Comparison of ENCODE assay signal across 8 mouse cellular contexts in genomic region chr4:152096927-152097326, GRCm38 (mm10). TPM values are rescaled to one million over a fixed set of nuclear protein-coding genes. Genes with fewer than 3 reads are reported as not detected.
DNase-seq lines count a peak whose midpoint lies in the region; ATAC-seq and TF ChIP-seq lines count a peak whose summit lies in the region.
"Had no signal": no experiment of that assay in that cellular context is flagged by ENCODE, and none has a peak within 500 bp of the region (broad histone marks: within the 10 kb centered on the region; RNA-seq: fewer than 3 reads in every experiment).

No protein-coding gene starts in this region.

- ATAC-seq in liver, embryonic 13.5 days (ENCODE audit: low read depth): no peak

- no peak for TF ChIP-seq POLR2A in spleen, adult 2 months (IDR thresholded peaks at IDR 0.05; ENCODE audit: low read depth, low read length)

- H3K4me2 ChIP-seq in liver, embryonic 13.5 days: peak overlapping the region; percentile 45

- H3K9me3 ChIP-seq in liver, embryonic 13.5 days (replicated peaks): no peaks in the 10 kb centered on the region

- H3K27ac ChIP-seq in spleen, adult 2 months (ENCODE audit: insufficient read depth, low read length): no peak overlapping the region
- H3K27ac ChIP-seq in liver, embryonic 13.5 days: peak overlapping the region; percentile 54

- peak overlapping the region; percentile 47; the same call in 1 of the 2 replicates for H3K9ac ChIP-seq in liver, embryonic 13.5 days

- no peaks in the 10 kb centered on the region for H3K27me3 ChIP-seq in spleen, adult 2 months (ENCODE audit: control insufficient read depth, insufficient read depth, low read length)
- H3K27me3 ChIP-seq in liver, embryonic 13.5 days: no peaks in the 10 kb centered on the region

- no peak for DNase-seq in spleen, adult 2 months (ENCODE audit: low read depth in 1 of 2, low spot score in 2 of 2)
- no peak for DNase-seq in spleen, adult 18-20 months
- DNase-seq in heart, postnatal 4 days: peak; percentile 48
- no peak for DNase-seq in liver, embryonic 13.5 days
- no peak for DNase-seq in adrenal gland, adult 18-20 months (ENCODE audit: low spot score in 2 of 2)
- DNase-seq in testis, postnatal 14 days (ENCODE audit: low spot score): no peak
- DNase-seq in c-Kit-positive CD71-positive TER-119-positive erythroid progenitor cells, embryonic 14.5 days (ENCODE audit: low spot score): no peak

- H3K4me3 ChIP-seq in spleen, adult 2 months (ENCODE audit: extremely low read depth, insufficient read depth, insufficient read length): peak overlapping the region; percentile 51; the same call in 1 of the 2 replicates
- H3K4me3 ChIP-seq in liver, embryonic 13.5 days (replicated peaks): peak overlapping the region; percentile 30

- H3K36me3 ChIP-seq in spleen, adult 2 months (ENCODE audit: control insufficient read depth, insufficient read depth, low read length): no peaks in the 10 kb centered on the region
- H3K36me3 ChIP-seq in liver, embryonic 13.5 days: peaks cover 2% of the 10 kb centered on the region; the same call in 1 of the 2 replicates

- no peak for TF ChIP-seq CTCF in spleen, adult 2 months (IDR thresholded peaks at IDR 0.05; ENCODE audit: extremely low read depth, insufficient read depth, insufficient read length, insufficient replicate concordance)

- 30% methylated on average over 6 of the region's 6 CpGs for WGBS in spleen, adult 2 months
- WGBS in liver, embryonic 13.5 days (ENCODE audit: insufficient replicate concordance): 28% methylated on average over 6 of the region's 6 CpGs

- no peaks in the 10 kb centered on the region; the same call in 1 of the 2 replicates for H3K4me1 ChIP-seq in spleen, adult 2 months (ENCODE audit: control insufficient read depth, insufficient read depth, insufficient read length)
- peaks cover 84% of the 10 kb centered on the region for H3K4me1 ChIP-seq in liver, embryonic 13.5 days (replicated peaks)

RNA-seq across cellular contexts. Expression of gene Tnfrsf25, which starts 18.8 kb away (rescaled TPM):
- polyA plus RNA-seq in spleen, adult 2 months (2012; rRNA removed): 17.0 and 27.0 TPM in 2 replicates
- 1 to 10 TPM in 1 of 2 experiments, under 1 TPM in 1; 0.88 to 2.2 TPM for total RNA-seq in heart, postnatal 4 days (2021)
- polyA plus RNA-seq in liver, embryonic 13.5 days (2015; fragmentation: Nextera tagmentation; extraction: Ambion mirVana): 0.37 and 0.48 TPM in 2 replicates
- 1 to 10 TPM; 1.3 to 2.8 TPM for total RNA-seq in adrenal gland, adult 18-20 months (2021)
- total RNA-seq: granulocyte monocyte progenitor cell, adult 5-6 weeks had no signal

RNA-seq across cellular contexts. Expression of gene Plekhg5, which starts 24.6 kb away (rescaled TPM):
- polyA plus RNA-seq in spleen, adult 2 months (2012; rRNA removed): 9.5 and 13.1 TPM in 2 replicates
- 10 to 100 TPM; 35.0 to 35.3 TPM for total RNA-seq in heart, postnatal 4 days (2021)
- 4.9 and 5.1 TPM in 2 replicates for polyA plus RNA-seq in liver, embryonic 13.5 days (2015; fragmentation: Nextera tagmentation; extraction: Ambion mirVana)
- total RNA-seq in adrenal gland, adult 18-20 months (2021): 10 to 100 TPM in 1 of 2 experiments, 1 to 10 TPM in 1; 7.3 to 12.0 TPM

RNA-seq across cellular contexts. Expression of gene Espn, which starts 55.2 kb away (rescaled TPM):
- 2.1 and 2.7 TPM in 2 replicates for polyA plus RNA-seq in spleen, adult 2 months (2012; rRNA removed)
- total RNA-seq in heart, postnatal 4 days (2021): 1 to 10 TPM; 1.5 to 1.8 TPM
- 1.8 and 2.1 TPM in 2 replicates for polyA plus RNA-seq in liver, embryonic 13.5 days (2015; fragmentation: Nextera tagmentation; extraction: Ambion mirVana)
- total RNA-seq in adrenal gland, adult 18-20 months (2021): 1 to 10 TPM; 1.9 to 3.3 TPM
- total RNA-seq: granulocyte monocyte progenitor cell, adult 5-6 weeks had no signal

RNA-seq across cellular contexts. Expression of gene Nol9, which starts 57.8 kb away (rescaled TPM):
- 22.8 and 28.1 TPM in 2 replicates for polyA plus RNA-seq in spleen, adult 2 months (2012; rRNA removed)
- total RNA-seq in heart, postnatal 4 days (2021): 10 to 100 TPM; 11.1 to 13.2 TPM
- 21.9 and 24.1 TPM in 2 replicates for polyA plus RNA-seq in liver, embryonic 13.5 days (2015; fragmentation: Nextera tagmentation; extraction: Ambion mirVana)
- total RNA-seq in adrenal gland, adult 18-20 months (2021): 10 to 100 TPM; 23.6 to 33.5 TPM

RNA-seq across cellular contexts. Expression of gene Tas1r1, which starts 58.6 kb away (rescaled TPM):
- 0.14 and 0.15 TPM in 2 replicates for polyA plus RNA-seq in spleen, adult 2 months (2012; rRNA removed)
- total RNA-seq in heart, postnatal 4 days (2021): under 1 TPM; 0.10 to 0.11 TPM
- polyA plus RNA-seq in liver, embryonic 13.5 days (2015; fragmentation: Nextera tagmentation; extraction: Ambion mirVana): 0.07 TPM in 1 of 2 replicates, not detected in the other
- not detected for total RNA-seq in adrenal gland, adult 18-20 months (2021)
